Mouse (Mus musculus): ENCODE measurements around the gene Ccdc30.

Ccdc30 gene

DNA sequence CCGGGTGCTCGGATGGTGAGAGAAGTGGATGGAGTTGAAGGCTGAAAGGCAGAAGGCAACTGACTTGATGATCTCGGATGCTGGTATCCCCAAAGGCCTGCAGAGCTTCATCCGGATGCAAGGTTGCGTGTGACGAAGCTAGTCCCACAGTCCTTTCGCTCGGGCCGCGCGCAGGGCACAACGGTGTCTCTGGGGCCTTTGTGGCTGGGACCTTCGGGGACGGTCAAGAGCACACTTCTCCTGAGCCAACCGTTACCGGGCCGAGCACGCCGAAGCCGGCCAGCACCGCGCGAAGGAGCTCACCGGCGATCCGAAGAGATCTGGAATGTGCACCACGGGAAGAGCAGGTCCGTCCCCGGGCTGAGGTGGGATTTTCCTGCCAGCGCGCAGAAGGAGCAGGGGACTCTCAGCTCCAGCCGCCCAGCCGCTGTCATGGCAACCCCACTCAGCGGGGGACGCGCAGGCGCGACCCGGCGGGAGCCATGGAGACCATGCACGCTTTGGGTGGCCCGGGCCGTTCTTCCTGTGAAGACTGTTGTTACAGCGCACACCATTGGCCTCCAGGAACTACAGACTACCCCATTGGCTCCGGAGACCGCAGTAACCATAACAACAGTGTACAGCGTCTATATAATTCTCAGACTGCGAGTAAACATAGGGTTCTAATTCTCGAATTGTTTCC, at the start of gene Ccdc30:
Ccdc30 (minus strand) TSS at position 450 of the 682 bp plus-strand sequence.
- peak in 1 of 2 experiments; percentile 82 for DNase-seq (ENCODE audit: low spot score in 2 of 2)

- DNase-seq (ENCODE audit: low spot score in 2 of 2): peak; percentile 10 to 44
These were observed 48.6 kb upstream of the Ccdc30 start for GRCm38 (mm10) chr4:119463756-119464419.

GRCm38 (mm10) chr4:119462858-119463755, 47.8 kb upstream of the Ccdc30 start:
- DNase-seq (ENCODE audit: low spot score in 2 of 2): peak in 1 of 2 experiments; percentile 61

DNA sequence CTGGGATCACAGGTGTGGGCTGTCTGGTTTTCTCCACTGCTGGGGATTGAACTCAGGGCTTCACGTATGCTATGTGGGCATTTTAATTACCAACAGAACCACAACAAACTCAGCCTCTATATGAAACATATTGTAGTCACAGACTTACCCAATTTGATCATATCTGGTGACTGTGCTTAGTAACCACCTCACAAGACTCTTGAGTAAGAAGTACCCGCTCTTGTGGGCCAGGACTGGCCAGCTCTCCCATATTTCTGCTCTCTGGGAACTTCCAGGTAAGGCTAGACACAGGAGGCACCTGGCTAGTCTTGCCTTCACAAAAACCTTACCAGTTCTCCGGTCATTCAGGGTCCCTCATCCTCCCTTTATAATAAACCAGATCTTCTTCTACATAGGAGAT, 47.1 kb upstream of the Ccdc30 start:
- no peak for DNase-seq (ENCODE audit: low spot score in 2 of 2)

DNA sequence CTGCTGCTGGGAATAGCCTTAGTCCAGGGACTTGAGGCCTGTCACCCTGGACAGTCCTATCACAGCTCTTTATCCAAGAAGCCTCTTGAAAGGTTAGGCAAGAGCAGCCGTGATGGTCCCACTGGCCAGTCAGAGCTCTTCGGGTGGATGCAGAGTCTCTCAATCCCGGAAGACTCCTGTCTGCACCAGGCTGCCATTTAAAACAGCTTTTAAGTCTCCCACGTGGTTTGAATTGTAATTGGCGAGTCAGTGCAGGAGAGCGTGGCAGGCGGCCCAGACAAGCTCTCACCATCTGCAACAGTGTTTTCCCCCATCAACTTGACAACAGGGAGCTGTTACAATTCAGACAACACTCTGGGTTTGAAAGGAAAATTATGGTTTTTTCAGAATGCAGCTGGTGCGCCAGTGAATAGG, 45.4 kb upstream of the Ccdc30 start:
- no peak for DNase-seq (ENCODE audit: low spot score in 2 of 2)

DNA sequence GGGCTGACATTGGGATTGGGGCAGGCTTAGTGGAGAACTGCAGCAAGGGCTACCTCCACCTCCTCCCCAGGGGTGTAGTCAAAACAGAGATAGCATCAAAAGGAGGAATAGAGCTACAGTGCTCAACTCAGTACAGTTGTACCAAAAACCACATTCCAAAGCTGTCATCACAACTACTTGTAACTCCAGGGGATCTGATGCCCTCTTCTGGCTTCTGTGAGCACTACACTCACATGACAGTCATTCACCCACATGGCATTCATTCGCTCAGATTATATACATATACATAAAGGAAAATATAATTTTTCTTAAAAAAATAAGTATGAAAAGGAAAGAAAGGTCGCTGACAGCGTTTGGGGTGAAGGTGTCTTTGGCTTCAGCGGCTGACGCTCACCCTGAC, 45.0 kb upstream of the Ccdc30 start:
- DNase-seq (ENCODE audit: low spot score in 2 of 2): peak; percentile 18 to 52

DNA sequence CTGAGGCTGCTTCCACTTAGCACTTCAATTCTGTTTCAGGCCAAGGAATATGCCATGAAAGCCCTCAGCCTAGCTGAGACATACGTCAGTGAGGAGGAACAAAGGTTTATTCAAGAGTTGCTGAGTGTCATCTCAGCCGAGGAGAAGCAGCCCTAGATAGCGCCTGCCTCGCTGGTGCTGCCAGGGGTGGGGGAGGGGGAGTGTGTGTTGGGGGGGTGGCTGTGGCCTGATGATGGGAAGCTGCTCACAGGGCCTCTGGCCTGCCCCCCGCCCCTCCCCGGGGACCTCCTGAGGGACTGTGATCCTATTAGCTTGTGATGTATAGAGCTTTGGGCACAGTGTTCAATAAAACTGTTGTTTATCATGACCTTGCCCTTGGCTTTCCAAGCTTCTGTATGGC, 38.2 kb upstream of the Ccdc30 start:
- no peak for DNase-seq (ENCODE audit: low spot score in 2 of 2)

DNA sequence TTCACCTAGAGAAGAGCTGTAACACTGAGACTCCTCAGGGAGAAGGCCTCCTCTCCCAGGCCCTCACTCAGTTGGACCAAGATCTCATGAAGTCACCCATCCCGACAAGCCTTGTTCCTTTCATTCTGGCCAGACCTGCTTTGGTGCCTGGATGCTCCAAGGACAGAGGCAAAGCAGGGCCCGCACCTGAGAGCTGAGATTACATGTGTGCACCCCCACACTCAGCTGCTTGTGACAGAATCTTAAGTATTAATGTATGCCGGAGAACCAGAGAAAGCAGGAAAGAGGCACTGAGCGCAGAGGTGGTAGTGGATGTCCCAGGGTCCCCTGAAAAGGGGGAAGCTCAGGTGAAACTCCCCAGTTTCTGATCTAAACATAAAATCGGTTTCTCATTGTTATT, 37.8 kb upstream of the Ccdc30 start:
- no peak for DNase-seq (ENCODE audit: low spot score in 2 of 2)

- no peak for DNase-seq (ENCODE audit: low spot score in 2 of 2)
These were observed 35.1 kb upstream of the Ccdc30 start for GRCm38 (mm10) chr4:119450436-119450835.

- DNase-seq (ENCODE audit: low spot score in 2 of 2): no peak
These were observed 32.5 kb upstream of the Ccdc30 start for GRCm38 (mm10) chr4:119447786-119448185.

GRCm38 (mm10) chr4:119447261-119447660, 31.9 kb upstream of the Ccdc30 start:
- DNase-seq (ENCODE audit: low spot score in 2 of 2): no peak

DNA sequence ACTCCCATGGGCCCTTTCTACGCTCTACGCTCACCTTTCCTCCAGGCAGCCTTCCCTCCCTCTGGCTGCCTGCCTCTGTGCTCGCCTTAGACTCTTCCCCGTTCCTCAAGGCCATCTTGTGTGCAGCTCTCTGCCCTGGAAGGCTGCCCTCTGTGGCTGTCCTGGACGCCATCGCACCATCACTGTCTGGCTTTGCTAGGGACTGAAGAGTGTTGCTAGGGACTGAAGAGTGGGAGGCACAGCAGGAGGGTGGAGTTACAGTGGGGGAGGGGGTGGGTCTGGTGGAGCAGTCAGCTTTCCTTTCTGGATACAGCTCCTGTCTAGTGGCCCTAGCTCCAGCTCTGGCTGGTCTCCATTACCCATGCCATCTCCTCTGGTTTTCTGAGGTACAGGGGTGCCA, 27.2 kb upstream of the Ccdc30 start:
- no peak for DNase-seq (ENCODE audit: low spot score in 2 of 2)

DNA sequence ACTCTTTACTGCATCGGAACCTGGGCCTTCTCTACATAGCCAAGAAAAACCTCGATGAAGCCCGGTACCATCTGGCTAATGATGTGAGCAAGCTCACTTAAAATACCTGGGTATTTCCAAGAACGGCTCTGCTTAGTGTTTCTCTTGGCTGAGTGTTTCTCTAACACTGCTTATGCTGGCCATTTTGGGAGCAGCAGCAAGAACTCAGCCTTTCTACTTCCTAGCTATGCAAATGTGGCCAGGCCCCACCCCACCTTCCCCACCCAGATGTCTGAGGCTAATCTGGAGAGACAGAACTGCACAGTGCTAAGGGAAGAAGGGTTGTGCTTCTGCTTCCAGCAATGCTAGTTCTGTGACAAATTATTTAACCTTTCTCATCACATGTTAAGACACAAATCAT, 26.5 kb upstream of the Ccdc30 start:
- DNase-seq (ENCODE audit: low spot score in 2 of 2): no peak

- no peak for DNase-seq (ENCODE audit: low spot score in 2 of 2)
These were observed 22.6 kb upstream of the Ccdc30 start for GRCm38 (mm10) chr4:119437936-119438335.

DNA sequence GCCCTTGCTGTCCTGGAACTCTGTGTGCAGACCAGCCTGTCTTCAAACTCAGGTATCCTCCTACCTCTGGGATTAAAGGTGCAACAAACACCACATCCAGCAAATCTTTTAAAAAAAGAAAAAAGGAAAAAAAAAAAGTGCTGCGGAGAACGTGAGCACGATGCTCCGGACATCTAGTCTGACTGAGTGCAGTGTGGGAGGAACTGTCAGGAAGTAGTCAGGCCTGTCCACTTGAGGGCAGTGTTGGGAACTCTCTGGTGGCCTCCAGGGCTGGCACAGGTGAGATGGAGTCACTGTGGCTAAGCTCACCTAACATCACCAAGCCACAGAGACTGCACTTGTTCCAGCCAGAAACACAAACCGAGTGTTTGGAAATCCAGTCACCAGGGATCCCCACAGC, 15.4 kb upstream of the Ccdc30 start:
- peak; percentile 58 to 82 for DNase-seq (ENCODE audit: low spot score in 2 of 2)

DNA sequence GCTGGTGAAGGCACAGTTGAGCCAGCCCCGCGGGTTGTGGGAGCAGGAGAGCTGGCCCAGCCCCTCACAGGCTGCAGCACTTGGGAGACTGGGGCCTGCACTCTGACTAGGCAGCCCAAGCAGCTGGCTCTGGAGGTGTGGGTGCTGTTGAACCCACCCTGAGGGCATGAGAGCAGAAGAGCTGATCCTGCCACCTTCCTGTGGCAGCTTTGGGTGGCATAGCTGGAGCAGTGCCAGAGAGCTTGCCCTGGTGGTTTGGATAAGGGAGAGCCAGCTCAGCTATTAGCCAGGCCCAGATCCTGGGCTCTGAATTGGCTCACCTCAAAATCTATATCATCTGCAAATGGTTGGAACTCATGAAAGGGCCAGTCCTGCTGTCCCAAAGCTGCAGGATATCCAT, 12.4 kb upstream of the Ccdc30 start:
- DNase-seq (ENCODE audit: low spot score in 2 of 2): peak; percentile 88 to 94

- no peak for DNase-seq (ENCODE audit: low spot score in 2 of 2)
These were observed 10.3 kb upstream of the Ccdc30 start for GRCm38 (mm10) chr4:119425601-119426000.

- peak in 1 of 2 experiments; percentile 45 for DNase-seq (ENCODE audit: low spot score in 2 of 2)
These were observed 9.8 kb upstream of the Ccdc30 start for GRCm38 (mm10) chr4:119425077-119425476.

GRCm38 (mm10) chr4:119422294-119422964, 7.1 kb upstream of the Ccdc30 start, which contains the start of the genes Ppcs and Zmynd12:
Gene Ppcs, minus strand, starts transcription at chr4:119422420.
Gene Zmynd12, plus strand, starts transcription at chr4:119422814.
- peak; percentile 91 to 93 for DNase-seq (ENCODE audit: low spot score in 2 of 2)

DNA sequence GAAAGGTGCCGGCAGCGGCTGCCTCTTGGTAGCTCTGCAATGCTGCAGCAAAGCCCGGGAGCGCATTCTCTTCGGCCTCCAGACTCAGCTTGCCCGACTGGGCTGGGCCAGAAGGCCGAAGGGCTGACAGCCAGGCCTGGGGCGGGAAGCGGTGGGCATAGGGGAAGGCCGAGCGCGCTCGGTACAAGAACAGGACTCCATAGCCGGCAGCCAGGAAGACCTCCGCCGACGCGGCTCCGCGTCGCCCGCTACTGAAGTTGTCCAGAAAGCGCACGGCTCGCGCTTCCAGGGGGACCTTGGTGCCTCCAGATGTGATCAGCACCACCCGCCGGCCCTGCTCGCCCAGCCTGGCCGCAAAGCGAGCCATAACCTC, 6.6 kb upstream of the Ccdc30 start:
- DNase-seq (ENCODE audit: low spot score in 2 of 2): no peak

- DNase-seq (ENCODE audit: low spot score in 2 of 2): no peak
These were observed 5.9 kb upstream of the Ccdc30 start for GRCm38 (mm10) chr4:119421191-119421590.

DNA sequence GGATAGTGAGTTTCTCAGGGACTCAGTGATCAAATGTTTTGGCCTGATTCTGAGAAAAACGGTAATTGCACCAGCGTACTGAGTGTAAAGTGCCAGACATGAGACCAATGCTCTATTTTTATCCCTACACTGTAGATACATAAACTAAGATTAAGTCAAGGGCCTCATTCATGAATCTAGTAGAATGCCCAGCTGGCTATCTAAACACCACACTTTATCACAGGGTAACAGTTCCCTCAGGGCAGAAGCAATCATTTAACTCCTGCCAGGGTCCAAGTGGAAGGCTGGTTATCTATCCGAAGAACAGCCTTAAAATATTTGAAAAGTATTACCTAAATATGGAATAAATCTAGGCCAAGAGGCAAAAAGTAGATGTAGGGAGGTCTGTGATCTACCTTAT, 2.6 kb upstream of the Ccdc30 start:
- DNase-seq (ENCODE audit: low spot score in 2 of 2): no peak
